In genomic region chr6:127351691-127352090, GRCm38 (mm10) we compare ENCODE assay signal across 19 mouse cellular contexts.
"Had no signal": no experiment of that assay in that cellular context is flagged by ENCODE, and none has a peak within 500 bp of the region (broad histone marks: within the 10 kb centered on the region; RNA-seq: fewer than 3 reads in every experiment).

No protein-coding gene starts in this region.

- H3K9me3 ChIP-seq: limb, embryonic 13.5 days; midbrain, embryonic 10.5 days; neural tube, embryonic 15.5 days; stomach, embryonic 15.5 days had no signal

- H3K36me3 ChIP-seq: limb, embryonic 13.5 days; midbrain, embryonic 10.5 days; neural tube, embryonic 15.5 days; stomach, embryonic 15.5 days had no signal

- H3K4me1 ChIP-seq: neural tube, embryonic 15.5 days had no signal

- H3K4me2 ChIP-seq: limb, embryonic 13.5 days; neural tube, embryonic 15.5 days; stomach, embryonic 15.5 days had no signal

- H3K27me3 ChIP-seq: limb, embryonic 13.5 days; neural tube, embryonic 15.5 days; stomach, embryonic 15.5 days had no signal

- H3K9ac ChIP-seq: limb, embryonic 13.5 days; liver, embryonic 14.5 days; neural tube, embryonic 15.5 days; stomach, embryonic 15.5 days had no signal

- ATAC-seq: intestine, postnatal 0 days; midbrain, embryonic 16.5 days had no signal

- H3K27ac ChIP-seq: kidney, postnatal 0 days; layer of hippocampus, adult 2 months; limb, embryonic 13.5 days; liver, embryonic 14.5 days; neural tube, embryonic 15.5 days; stomach, embryonic 15.5 days had no signal

- H3K4me3 ChIP-seq: layer of hippocampus, adult 2 months; limb, embryonic 13.5 days; midbrain, embryonic 10.5 days; myocyte; neural tube, embryonic 15.5 days; stomach, embryonic 15.5 days had no signal

- DNase-seq: kidney, adult 8-10 months; kidney, postnatal 36 days; left cerebral cortex, postnatal 4 days; lung, adult 2 months; lung, postnatal 10 days; right cerebral cortex, adult 18-20 months; right cerebral cortex, postnatal 25 days; thymus, adult 2 months; thymus, postnatal 25 days had no signal
